Mouse (Mus musculus) liver, embryonic 15.5 days (tissue): Measurements from ENCODE around the gene Stk35. TPM values are rescaled to one million over a fixed set of nuclear protein-coding genes. Genes with fewer than 3 reads are reported as not detected.

Experiments
- ATAC-seq: fragments of 200-750 bp; cut with Nextera tagmentation; 2 replicates; pipeline ENCODE4 v1.8.0; 2017; ENCODE audit warnings: moderate number of reproducible peaks, mild to moderate bottlenecking, moderate library complexity; ENCODE audit not compliant: insufficient read depth
- H3K27ac ChIP-seq: fragments of 300-500 bp; sonication (generic); replicated peaks from 2 replicates; pipeline ENCODE4 v1.5.1; 2015; ENCODE audit warnings: mild to moderate bottlenecking, inconsistent platforms
- H3K27me3 ChIP-seq: fragments of 300-500 bp; sonication (generic); 2 replicates; pipeline ENCODE4 v1.6.1; 2015; ENCODE audit warnings: mild to moderate bottlenecking, inconsistent platforms
- H3K36me3 ChIP-seq: fragments of 300-500 bp; sonication (generic); replicated peaks from 2 replicates; pipeline ENCODE4 v1.6.1; 2015; ENCODE audit warnings: moderate library complexity, mild to moderate bottlenecking, inconsistent platforms
- H3K4me1 ChIP-seq: fragments of 300-500 bp; sonication (generic); replicated peaks from 2 replicates; pipeline ENCODE4 v1.6.1; 2015; ENCODE audit warnings: inconsistent platforms
- H3K4me2 ChIP-seq: fragments of 300-500 bp; sonication (generic); 2 replicates; pipeline ENCODE4 v1.6.1; 2015; ENCODE audit warnings: moderate library complexity, mild to moderate bottlenecking, inconsistent platforms
- H3K4me3 ChIP-seq: fragments of 300-500 bp; sonication (generic); replicated peaks from 2 replicates; pipeline ENCODE4 v1.5.1; 2015; ENCODE audit warnings: mild to moderate bottlenecking, inconsistent platforms
- H3K9ac ChIP-seq: fragments of 300-500 bp; sonication (generic); 2 replicates; pipeline ENCODE4 v1.6.1; 2015; ENCODE audit warnings: moderate library complexity, mild to moderate bottlenecking, inconsistent platforms
- H3K9me3 ChIP-seq: fragments of 300-500 bp; sonication (generic); replicated peaks from 2 replicates; pipeline ENCODE4 v1.6.1; 2016; ENCODE audit warnings: inconsistent platforms
- WGBS: fragments of 180-500 bp; shearing (Covaris S2); methylation state at CpG from one replicate; pipeline ENCODE4 v1.1.7; 2015; ENCODE audit warnings: mixed read lengths; ENCODE audit not compliant: insufficient replicate concordance; 5-methylcytosine and 5-hydroxymethylcytosine counted together
- polyA plus RNA-seq: library from polyadenylated mRNA; unstranded; fragments of >200 nt; fragmentation: Nextera tagmentation; extraction: Ambion mirVana; gene quantifications from 2 replicates; pipeline ENCODE4 v1.2.1, GENCODE M21; 2015

Gene Stk35
- polyA plus RNA-seq, 1 experiment from 2014 or later: 3.7 TPM

GRCm38 (mm10) chr2:129815076-129815475, 14.8 kb downstream of the Stk35 start:
- Histone ChIP-seq H3K27ac (no peak overlapping the region), H3K4me2 (no peak overlapping the region), H3K27me3 (no peaks in the 10 kb centered on the region), H3K4me3 (no peak overlapping the region), H3K9me3 (no peaks in the 10 kb centered on the region), H3K36me3 (peaks cover 80% of the 10 kb centered on the region), H3K9ac (no peak overlapping the region), H3K4me1 (peaks cover 30% of the 10 kb centered on the region)
- 58% methylated on average over 2 of the region's 2 CpGs for WGBS
- no peak for ATAC-seq

- Histone ChIP-seq H3K4me2 (no peak overlapping the region), H3K27ac (no peak overlapping the region), H3K9me3 (no peaks in the 10 kb centered on the region), H3K9ac (no peak overlapping the region), H3K4me1 (peaks cover 26% of the 10 kb centered on the region), H3K4me3 (no peak overlapping the region), H3K36me3 (peaks cover 67% of the 10 kb centered on the region), H3K27me3 (no peaks in the 10 kb centered on the region)
- WGBS: 76% methylated on average over 5 of the region's 5 CpGs
- ATAC-seq: no peak
Measured at GRCm38 (mm10) chr2:129817603-129818257, 17.4 kb downstream of the Stk35 start.

- Histone ChIP-seq H3K4me1 (peaks cover 18% of the 10 kb centered on the region; the same call in 1 of the 2 replicates), H3K27me3 (no peaks in the 10 kb centered on the region), H3K27ac (no peak overlapping the region), H3K36me3 (peaks cover 65% of the 10 kb centered on the region), H3K4me2 (no peak overlapping the region), H3K4me3 (no peak overlapping the region), H3K9ac (no peak overlapping the region), H3K9me3 (no peaks in the 10 kb centered on the region)
- no peak for ATAC-seq
- 69% methylated on average over 2 of the region's 2 CpGs for WGBS
Measured at GRCm38 (mm10) chr2:129818868-129819267, 18.6 kb downstream of the Stk35 start.

- WGBS: 47% methylated on average over 2 of the region's 2 CpGs
- H3K9ac ChIP-seq: no peak overlapping the region
- H3K27me3 ChIP-seq: no peaks in the 10 kb centered on the region
- peaks cover 64% of the 10 kb centered on the region for H3K36me3 ChIP-seq
- H3K4me1 ChIP-seq: peaks cover 12% of the 10 kb centered on the region; the same call in 1 of the 2 replicates
- H3K27ac ChIP-seq: no peak overlapping the region
- H3K4me2 ChIP-seq: no peak overlapping the region
- ATAC-seq: no peak
- H3K9me3 ChIP-seq: no peaks in the 10 kb centered on the region
- H3K4me3 ChIP-seq: no peak overlapping the region
Measured at GRCm38 (mm10) chr2:129819531-129819930, 19.2 kb downstream of the Stk35 start.

DNA sequence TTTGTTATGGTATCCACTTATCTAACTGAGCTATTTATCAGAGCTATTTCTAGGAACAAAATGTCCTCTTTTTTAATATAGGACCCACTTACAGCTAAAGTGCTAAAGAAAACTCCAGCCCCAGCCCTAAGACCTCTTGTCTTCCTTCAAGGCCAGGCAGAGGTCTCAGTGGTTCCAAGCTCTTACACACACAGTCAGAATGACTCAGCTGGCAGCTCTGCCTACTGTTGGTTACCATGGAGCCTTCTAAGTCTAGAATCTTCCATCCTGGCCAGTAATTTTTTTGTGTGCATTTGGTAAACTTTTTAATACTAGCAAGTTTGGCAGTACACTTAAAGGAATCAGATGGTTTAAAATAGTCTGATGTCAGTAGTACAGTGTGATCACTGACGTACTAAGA, 19.6 kb downstream of the Stk35 start:
- Histone ChIP-seq H3K4me3 (no peak overlapping the region), H3K9ac (no peak overlapping the region), H3K4me2 (no peak overlapping the region), H3K4me1 (peaks cover 8% of the 10 kb centered on the region; the same call in 1 of the 2 replicates), H3K36me3 (peaks cover 60% of the 10 kb centered on the region), H3K9me3 (no peaks in the 10 kb centered on the region), H3K27ac (no peak overlapping the region), H3K27me3 (no peaks in the 10 kb centered on the region)
- WGBS: 78% methylated on average over 1 of the region's 1 CpGs
- no peak for ATAC-seq

GRCm38 (mm10) chr2:129821021-129821420, 20.7 kb downstream of the Stk35 start:
- no peak overlapping the region for H3K4me2 ChIP-seq
- no peaks in the 10 kb centered on the region for H3K27me3 ChIP-seq
- no peak overlapping the region for H3K27ac ChIP-seq
- H3K9me3 ChIP-seq: no peaks in the 10 kb centered on the region
- 0 out of 2 replicates have a peak, but pooled peaks cover 2% of the 10 kb centered on the region for H3K4me1 ChIP-seq
- H3K4me3 ChIP-seq: no peak overlapping the region
- no peak for ATAC-seq
- H3K36me3 ChIP-seq: peaks cover 54% of the 10 kb centered on the region
- no peak overlapping the region for H3K9ac ChIP-seq
- WGBS: 70% methylated on average over 8 of the region's 8 CpGs

DNA sequence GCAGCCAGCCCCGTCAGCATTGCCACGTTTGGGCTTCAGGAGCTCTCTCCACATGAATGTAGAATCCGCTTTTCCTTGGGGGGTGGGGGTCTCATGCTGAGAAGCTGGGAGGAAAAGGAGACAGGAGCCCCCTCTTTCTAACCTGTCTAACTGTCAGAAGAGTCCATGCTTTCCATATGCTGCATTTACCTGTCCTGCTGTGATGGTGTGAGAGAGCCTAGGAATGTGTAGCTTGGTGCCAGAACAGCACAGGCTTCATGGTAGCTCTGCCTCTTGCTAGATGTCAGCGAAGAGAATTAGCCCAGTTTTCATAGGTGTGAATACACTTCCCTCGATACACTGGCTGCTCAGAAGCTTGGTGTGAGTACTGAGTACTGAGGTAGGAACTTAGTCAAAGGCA, 21.3 kb downstream of the Stk35 start:
- Histone ChIP-seq H3K4me1 (0 out of 2 replicates have a peak, but pooled peaks cover 2% of the 10 kb centered on the region), H3K27ac (no peak overlapping the region), H3K4me2 (no peak overlapping the region), H3K36me3 (peaks cover 49% of the 10 kb centered on the region), H3K9ac (no peak overlapping the region), H3K9me3 (no peaks in the 10 kb centered on the region), H3K27me3 (no peaks in the 10 kb centered on the region), H3K4me3 (no peak overlapping the region)
- WGBS: 85% methylated on average over 5 of the region's 5 CpGs
- no peak for ATAC-seq

- ATAC-seq: no peak
Measured at GRCm38 (mm10) chr2:129823310-129823709, 23.0 kb downstream of the Stk35 start.

DNA sequence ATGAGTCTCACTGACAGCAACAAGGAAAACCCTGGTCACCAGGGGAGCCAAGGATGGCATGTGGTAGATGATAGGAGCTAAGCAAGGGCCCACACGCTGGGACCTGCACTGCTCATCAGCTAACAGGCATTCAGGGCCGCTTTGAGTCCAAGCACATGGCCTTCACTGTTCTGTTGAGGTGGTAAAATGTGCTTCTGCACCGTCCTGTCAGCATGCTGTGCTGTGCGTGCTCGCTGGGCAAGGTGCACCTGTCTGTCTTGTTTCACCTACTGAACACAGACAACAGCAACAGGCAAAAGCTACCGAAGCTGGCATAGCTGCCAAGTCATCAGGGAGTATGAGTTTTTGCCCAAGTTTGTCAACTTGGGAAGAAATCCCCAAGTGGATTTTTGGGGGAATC, 23.9 kb downstream of the Stk35 start:
- H3K9me3 ChIP-seq: no peaks in the 10 kb centered on the region
- no peak for ATAC-seq
- WGBS: 78% methylated on average over 6 of the region's 6 CpGs
- H3K36me3 ChIP-seq: peaks cover 45% of the 10 kb centered on the region
- no peaks in the 10 kb centered on the region for H3K27me3 ChIP-seq
- H3K4me3 ChIP-seq: no peak overlapping the region
- no peaks in the 10 kb centered on the region for H3K4me1 ChIP-seq
- no peak overlapping the region for H3K27ac ChIP-seq
- H3K9ac ChIP-seq: no peak overlapping the region
- no peak overlapping the region for H3K4me2 ChIP-seq

More at GRCm38 (mm10) chr2:129823310-129823709, 23.0 kb downstream of the Stk35 start:
- Histone ChIP-seq H3K4me3 (no peak overlapping the region), H3K36me3 (peaks cover 42% of the 10 kb centered on the region), H3K27me3 (no peaks in the 10 kb centered on the region), H3K9me3 (no peaks in the 10 kb centered on the region), H3K4me1 (no peaks in the 10 kb centered on the region), H3K4me2 (no peak overlapping the region), H3K9ac (no peak overlapping the region), H3K27ac (no peak overlapping the region)
- WGBS: 78% methylated on average over 2 of the region's 2 CpGs

DNA sequence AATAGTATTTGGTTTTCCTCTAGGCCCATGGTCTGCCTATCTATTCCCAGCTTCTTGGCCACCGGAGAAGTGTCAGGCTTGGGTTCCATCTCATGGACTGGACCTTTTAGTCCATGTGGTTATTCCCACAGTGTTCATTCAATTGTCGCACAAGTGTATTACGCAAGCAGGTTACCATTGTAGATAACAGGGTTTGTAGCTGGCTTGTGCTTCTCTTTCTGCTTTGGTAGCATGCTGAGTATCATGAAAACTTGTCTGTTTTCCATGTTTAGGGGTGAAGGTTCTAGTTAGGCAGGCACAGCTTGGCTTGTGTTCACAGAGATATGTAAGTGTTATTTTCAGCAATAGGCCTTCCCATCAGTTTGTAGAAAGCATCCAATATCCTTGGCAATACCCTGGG, 25.8 kb downstream of the Stk35 start:
- no peak for ATAC-seq
- Histone ChIP-seq H3K9me3 (no peaks in the 10 kb centered on the region), H3K4me2 (no peak overlapping the region), H3K36me3 (peaks cover 49% of the 10 kb centered on the region), H3K4me1 (no peaks in the 10 kb centered on the region), H3K9ac (no peak overlapping the region), H3K4me3 (no peak overlapping the region), H3K27ac (no peak overlapping the region), H3K27me3 (no peaks in the 10 kb centered on the region)
- 85% methylated on average over 3 of the region's 3 CpGs for WGBS

DNA sequence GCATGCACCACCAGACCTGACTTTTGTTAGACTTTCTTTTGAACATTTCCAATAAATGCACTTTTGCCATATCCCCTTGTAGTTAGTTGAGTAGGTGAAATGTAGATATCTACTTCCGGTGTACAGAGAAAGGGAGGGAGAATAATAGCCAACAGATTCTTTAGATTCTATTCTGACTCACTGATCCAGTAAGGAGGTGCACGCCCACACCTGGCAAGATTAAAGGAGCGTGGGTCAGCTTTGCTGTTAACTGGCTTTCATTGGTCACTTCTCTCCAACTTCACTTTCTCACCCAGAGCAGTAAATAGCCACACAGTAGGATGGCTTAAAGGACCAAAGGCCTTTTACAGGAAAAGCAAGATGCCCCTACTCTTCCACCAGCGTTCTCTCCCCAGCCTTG, 32.7 kb downstream of the Stk35 start:
- Histone ChIP-seq H3K36me3 (peaks cover 26% of the 10 kb centered on the region), H3K27me3 (no peaks in the 10 kb centered on the region), H3K27ac (no peak overlapping the region), H3K9me3 (no peaks in the 10 kb centered on the region), H3K4me3 (no peak overlapping the region), H3K9ac (no peak overlapping the region), H3K4me1 (no peaks in the 10 kb centered on the region), H3K4me2 (no peak overlapping the region)
- 72% methylated on average over 4 of the region's 4 CpGs for WGBS
- ATAC-seq: no peak

DNA sequence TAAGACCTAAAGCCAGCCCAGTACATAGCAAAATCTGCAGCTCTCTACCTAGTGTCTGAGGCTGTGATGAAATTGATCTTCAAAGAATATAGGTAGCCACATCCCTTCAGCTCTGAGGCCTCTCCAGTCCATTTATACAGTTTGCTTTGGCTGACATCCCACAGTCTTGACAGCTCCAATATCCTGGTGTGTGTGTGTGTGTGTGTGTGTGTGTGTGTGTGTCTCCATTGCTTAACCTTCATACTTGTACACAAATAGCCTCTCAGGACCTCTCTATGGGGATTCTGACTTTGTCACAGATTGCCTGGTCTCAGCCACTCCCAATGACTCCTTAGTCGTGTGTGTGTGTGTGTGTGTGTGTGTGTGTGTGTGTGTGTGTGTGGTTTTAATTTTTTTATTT, 33.9 kb downstream of the Stk35 start:
- no peak overlapping the region for H3K27ac ChIP-seq
- H3K4me2 ChIP-seq: no peak overlapping the region
- H3K9me3 ChIP-seq: no peaks in the 10 kb centered on the region
- H3K36me3 ChIP-seq: peaks cover 14% of the 10 kb centered on the region
- 56% methylated on average over 1 of the region's 1 CpGs for WGBS
- no peaks in the 10 kb centered on the region for H3K4me1 ChIP-seq
- no peak overlapping the region for H3K9ac ChIP-seq
- no peak overlapping the region for H3K4me3 ChIP-seq
- H3K27me3 ChIP-seq: no peaks in the 10 kb centered on the region
- no peak; the same call in 1 of the 2 replicates for ATAC-seq
